Mouse (Mus musculus) splenic B cell, adult 2 months (primary cell): ENCODE results near the gene AC134908.4.

Source experiments
- DNase-seq: peaks from one replicate; pipeline ENCODE4 v3.0.0-alpha.2; 2011; ENCODE audit warnings: low read depth, low spot score
- H3K27me3 ChIP-seq: 2 replicates; pipeline ENCODE4 v1.6.1; 2012; ENCODE audit warnings: mild to moderate bottlenecking, low read length, moderate library complexity, mixed read lengths; ENCODE audit not compliant: control insufficient read depth, poor library complexity, insufficient read depth, severe bottlenecking
- H3K36me3 ChIP-seq: 2 replicates; pipeline ENCODE4 v1.6.1; 2012; ENCODE audit warnings: mild to moderate bottlenecking, low read length, moderate library complexity, mixed read lengths; ENCODE audit not compliant: control insufficient read depth, poor library complexity, insufficient read depth, severe bottlenecking

Gene AC134908.4

DNA sequence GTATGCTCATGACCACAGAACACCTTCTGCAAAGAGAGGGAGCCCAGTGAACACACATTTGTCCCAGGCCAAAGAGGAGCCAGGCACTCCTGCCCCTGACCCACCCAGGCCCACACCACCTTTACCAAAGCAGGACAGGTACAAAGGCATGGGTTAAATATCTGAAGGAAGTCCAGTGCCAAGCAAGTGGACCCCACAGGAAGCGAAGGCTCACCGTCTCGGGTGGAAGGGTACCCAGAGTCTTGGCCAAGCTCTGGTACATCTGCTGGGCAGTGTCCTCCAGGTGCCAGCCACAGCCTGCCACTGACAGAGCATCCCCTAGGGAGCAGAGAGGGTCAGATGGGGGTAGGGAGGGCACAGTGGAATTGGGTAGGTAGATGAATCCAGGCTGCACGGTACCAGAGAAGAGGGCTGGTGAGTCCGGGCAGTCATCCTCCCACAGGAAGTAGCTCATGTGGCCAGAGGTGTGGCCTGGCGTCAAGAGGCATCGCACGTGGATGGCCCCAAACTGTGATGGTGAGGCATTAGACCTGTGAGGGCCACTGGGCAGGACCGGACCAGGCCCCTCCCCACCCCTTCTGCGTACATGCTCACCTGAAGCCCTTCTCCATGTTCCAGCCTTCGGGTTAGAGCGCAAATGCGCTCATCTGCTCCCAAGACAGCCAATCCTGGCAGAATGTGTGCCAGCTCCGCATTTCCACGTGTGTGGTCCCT is 11.4 kb downstream of the AC134908.4 start:
- no peak for DNase-seq
- peaks cover 10% of the 10 kb centered on the region for H3K36me3 ChIP-seq
- no peaks in the 10 kb centered on the region for H3K27me3 ChIP-seq

DNA sequence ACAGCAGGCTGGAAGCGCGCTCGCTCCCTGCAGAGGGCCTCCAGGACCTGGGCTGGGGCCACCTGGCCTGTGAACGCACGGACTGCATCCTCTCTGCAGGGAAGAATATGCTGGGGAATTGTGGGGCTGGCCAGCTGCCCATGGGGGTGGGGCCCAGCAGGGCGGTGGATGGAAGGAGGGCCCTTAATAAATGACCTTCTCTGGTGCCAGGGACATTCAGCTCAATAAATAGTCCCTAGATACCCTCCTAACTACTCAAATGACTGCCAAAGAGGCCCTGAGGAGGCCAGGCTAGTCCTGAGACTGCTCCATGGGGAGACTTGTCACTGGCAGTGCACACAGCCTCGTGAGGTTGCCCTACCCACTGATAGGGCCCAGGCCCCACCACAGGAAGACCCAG is 12.4 kb downstream of the AC134908.4 start:
- H3K27me3 ChIP-seq: no peaks in the 10 kb centered on the region
- DNase-seq: no peak

DNA sequence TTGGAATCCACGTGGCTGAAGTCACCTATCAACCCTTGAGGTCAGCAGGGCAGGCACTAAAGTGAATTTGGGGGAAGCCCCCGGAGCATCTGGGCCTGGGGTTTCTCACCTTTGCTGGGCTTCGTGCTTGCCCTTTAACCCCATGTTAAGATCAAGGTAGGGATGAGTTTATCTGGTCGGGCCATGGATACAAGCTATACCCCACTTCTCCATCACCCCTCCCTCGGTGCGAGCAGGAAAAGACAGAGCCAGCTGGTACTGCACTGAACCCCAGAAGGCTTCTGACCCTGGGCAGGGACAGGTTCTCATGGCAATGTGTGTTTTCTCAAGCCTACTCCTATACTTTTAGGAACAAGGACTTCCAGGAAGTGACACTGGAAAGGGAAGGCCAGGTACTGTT is 14.1 kb downstream of the AC134908.4 start:
- H3K36me3 ChIP-seq: peaks cover 13% of the 10 kb centered on the region
- no peak for DNase-seq
- no peaks in the 10 kb centered on the region for H3K27me3 ChIP-seq

More for the DNA sequence above, 12.4 kb downstream of the AC134908.4 start:
- peaks cover 10% of the 10 kb centered on the region for H3K36me3 ChIP-seq

DNA sequence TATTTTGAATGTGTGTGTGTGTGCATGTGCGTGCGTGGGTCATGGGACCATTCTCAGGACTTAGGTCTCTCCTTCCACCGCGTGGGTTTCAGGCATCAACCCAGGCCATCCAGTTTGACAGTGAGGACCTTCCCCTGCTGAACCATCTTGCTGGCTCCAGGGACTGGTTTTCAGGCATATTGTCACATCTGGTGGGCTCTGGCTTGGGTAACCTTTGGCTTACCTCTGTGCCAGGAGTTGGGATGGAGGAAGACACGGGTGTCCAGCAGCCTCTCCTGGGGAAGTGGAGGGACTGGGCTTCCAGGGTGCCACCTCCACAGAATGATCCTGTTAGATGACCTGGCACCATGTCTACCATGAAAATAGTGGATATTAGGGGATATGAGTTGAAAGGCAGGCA is 17.5 kb downstream of the AC134908.4 start:
- peaks cover 13% of the 10 kb centered on the region for H3K36me3 ChIP-seq
- H3K27me3 ChIP-seq: no peaks in the 10 kb centered on the region; the same call in 1 of the 2 replicates
- DNase-seq: no peak

GRCm38 (mm10) chr17:25775318-25776062 is 20.0 kb downstream of the AC134908.4 start:
- DNase-seq: no peak
- Histone ChIP-seq H3K27me3 (no peaks in the 10 kb centered on the region; the same call in 1 of the 2 replicates), H3K36me3 (peaks cover 8% of the 10 kb centered on the region)

DNA sequence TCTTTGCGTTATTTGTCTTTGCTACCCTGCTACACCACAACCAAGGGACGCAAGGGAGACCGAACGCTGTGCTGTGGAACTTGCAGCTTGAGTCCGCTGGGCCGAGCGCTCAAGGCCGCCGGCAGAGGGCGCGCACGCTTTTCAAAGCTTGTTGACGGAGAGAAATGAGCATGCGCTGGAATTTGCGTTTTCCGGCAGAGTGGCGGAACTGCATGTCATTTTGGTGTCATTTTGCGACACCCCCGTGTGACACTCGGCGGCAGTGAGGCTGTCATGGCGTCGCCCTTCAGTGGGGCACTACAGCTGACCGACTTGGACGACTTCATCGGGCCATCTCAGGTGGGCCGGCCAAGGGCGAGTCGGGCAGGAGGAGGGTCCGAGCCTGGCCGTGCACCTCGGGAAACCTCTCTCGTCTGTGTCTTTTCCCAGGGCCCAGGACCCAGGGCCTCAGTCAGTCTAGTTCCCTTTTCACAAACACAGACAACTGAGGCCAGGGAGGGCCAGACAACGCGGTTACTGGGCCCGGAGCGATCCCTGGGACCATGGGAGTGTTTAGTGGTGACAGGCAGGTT is 21.8 kb downstream of the AC134908.4 start, which contains the start of gene Narfl:
Gene Narfl (plus strand): TSS at position 228 of the 572 bp plus-strand sequence.
- peak; percentile 99 for DNase-seq
- peaks cover 3% of the 10 kb centered on the region for H3K36me3 ChIP-seq
- no peaks in the 10 kb centered on the region; the same call in 1 of the 2 replicates for H3K27me3 ChIP-seq

DNA sequence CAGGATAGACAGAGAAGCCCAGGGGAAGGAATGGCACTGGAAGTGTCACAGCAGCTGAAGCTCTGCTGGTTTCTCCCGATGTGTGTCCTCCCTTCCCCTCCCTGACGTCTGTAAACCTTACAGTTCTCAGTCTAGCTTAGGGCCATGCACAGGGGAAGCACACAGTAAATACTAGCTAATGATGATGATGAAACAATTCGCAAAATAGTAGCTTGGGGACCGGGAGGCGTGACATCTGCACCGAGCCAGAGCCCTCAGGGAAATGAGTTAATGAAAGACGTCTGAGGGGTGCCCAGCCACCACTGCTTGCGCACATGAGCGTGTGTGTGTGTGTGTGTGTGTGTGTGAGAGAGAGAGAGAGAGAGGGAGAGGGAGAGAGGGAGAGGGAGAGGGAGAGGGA is 26.1 kb downstream of the AC134908.4 start:
- no peaks in the 10 kb centered on the region for H3K27me3 ChIP-seq
- no peaks in the 10 kb centered on the region for H3K36me3 ChIP-seq
- DNase-seq: no peak

- DNase-seq: no peak
- Histone ChIP-seq H3K36me3 (no peaks in the 10 kb centered on the region), H3K27me3 (no peaks in the 10 kb centered on the region)
These were observed 29.6 kb downstream of the AC134908.4 start for GRCm38 (mm10) chr17:25765886-25766285.

DNA sequence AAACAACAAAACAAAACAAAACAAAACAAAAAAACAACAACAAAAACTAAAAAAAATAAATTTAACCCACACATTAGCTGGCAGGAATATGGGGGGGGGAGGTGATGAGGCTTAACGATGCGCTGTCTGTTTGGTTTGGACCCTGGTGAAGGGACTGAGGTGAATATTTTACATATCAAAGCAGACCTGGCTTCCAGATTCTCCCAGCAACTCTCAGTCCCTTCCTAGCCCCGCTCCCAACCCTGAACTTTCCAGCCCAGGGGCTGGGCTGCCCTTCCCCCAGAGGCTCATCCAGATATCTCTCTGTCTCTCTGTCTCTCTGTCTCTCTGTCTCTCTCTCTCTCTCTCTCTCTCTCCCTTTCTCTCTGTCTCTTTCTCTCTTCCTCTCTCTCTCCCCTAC is 32.9 kb downstream of the AC134908.4 start:
- DNase-seq: no peak
- Histone ChIP-seq H3K27me3 (no peaks in the 10 kb centered on the region), H3K36me3 (no peaks in the 10 kb centered on the region)

- H3K36me3 ChIP-seq: no peaks in the 10 kb centered on the region
- no peak for DNase-seq
- H3K27me3 ChIP-seq: no peaks in the 10 kb centered on the region
These were observed 33.9 kb downstream of the AC134908.4 start for GRCm38 (mm10) chr17:25761561-25761970.

GRCm38 (mm10) chr17:25760148-25760547 is 35.3 kb downstream of the AC134908.4 start:
- Histone ChIP-seq H3K36me3 (no peaks in the 10 kb centered on the region), H3K27me3 (no peaks in the 10 kb centered on the region)
- no peak for DNase-seq

- Histone ChIP-seq H3K36me3 (no peaks in the 10 kb centered on the region), H3K27me3 (no peaks in the 10 kb centered on the region)
- DNase-seq: no peak
These were observed 37.8 kb downstream of the AC134908.4 start for GRCm38 (mm10) chr17:25757691-25758090.

DNA sequence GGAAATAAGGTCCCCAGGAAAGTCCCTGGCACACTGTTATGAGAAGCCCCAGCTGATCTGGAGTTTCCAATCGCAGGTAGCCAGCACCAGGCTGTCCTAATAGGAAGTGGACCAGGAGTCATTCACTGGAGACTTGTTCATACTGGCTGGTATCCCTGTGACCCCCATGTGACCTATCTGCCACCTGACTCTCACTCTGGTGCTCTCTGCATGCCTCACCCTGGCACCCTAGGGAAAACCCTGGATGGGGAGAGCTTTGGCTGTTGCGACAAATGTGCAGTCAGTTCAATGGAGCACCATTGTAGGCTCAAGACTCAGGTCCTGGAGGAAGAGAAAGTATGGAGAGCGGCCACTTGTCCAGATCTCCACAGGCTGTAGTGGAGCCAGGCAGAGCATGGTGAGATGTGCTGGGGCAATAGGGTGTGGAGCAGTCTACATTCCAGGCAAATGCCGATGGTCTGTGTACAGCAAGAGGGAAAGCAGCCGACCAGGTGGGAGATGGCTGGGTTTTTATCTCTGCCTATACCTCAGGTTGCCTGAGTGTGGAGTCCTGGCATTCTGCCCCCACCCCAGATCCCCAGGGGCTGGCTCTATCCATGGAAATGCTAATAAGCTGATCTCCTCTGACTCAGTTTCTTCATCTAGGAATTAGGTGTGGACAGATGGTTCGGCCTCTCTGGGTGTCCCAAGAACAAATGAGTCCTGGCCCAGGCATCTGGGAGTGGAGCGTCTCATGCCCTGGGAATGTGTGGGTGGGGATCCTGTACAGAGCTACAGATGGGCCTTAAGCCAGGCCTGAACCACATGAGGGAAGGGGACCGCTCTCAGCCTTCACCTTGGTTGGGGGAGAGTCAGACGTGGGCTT is 38.8 kb downstream of the AC134908.4 start:
- no peak for DNase-seq
- Histone ChIP-seq H3K27me3 (no peaks in the 10 kb centered on the region), H3K36me3 (no peaks in the 10 kb centered on the region)

DNA sequence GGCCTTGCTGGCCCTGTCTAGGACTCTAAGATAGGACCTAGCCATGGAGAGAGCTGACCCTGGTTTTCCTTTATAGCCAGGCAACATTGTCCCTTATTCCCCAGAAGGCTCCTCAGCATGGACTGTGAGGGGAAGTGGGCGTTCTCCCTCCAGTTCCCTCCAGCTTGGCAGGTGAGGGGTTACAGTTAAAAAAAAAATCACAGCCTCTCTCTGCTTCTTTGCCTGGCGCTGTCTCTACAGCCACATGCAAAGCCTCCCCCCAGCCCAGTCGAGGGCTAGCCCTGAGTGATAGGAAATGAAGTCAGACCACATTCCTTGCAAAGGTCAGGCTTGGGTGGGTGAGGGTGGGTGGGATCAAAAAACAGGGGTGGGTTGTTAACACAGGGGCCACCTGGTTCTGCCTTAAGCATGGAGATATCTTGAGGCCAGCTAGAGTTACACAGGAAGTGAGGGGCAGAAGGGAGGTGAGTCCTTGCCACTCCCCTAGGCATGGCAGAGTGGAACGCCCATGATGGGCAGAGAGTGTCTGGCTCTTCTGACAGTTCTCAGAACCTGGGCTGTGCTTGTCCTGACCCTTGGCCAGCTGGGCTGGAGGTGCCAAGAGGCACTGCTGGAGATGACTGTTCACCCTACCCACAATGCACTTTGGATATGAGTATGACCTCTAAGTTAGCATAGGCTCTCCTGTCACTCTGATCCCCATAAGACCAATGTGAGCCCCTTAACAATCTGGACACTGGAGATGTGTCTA is 39.7 kb downstream of the AC134908.4 start:
- DNase-seq: no peak
- H3K27me3 ChIP-seq: no peaks in the 10 kb centered on the region
- H3K36me3 ChIP-seq: no peaks in the 10 kb centered on the region
